Mouse (Mus musculus) G1E (cell line): Measurements from ENCODE around the gene Tomm34. TPM values are rescaled to one million over a fixed set of nuclear protein-coding genes. Genes with fewer than 3 reads are reported as not detected.
A peak's percentile ranks its signal among the peaks of the same experiment; 100 is the strongest.

ENCODE experiments used
- ATAC-seq: 2 replicates; pipeline ENCODE4 v1.8.0; 2016; ENCODE audit warnings: mild to moderate bottlenecking; ENCODE audit not compliant: insufficient number of reproducible peaks, poor library complexity, low FRiP score, severe bottlenecking; ENCODE audit errors: extremely low read depth
- DNase-seq: peaks from one replicate; pipeline ENCODE4 v3.0.0; 2012; ENCODE audit warnings: low spot score
- H3K27me3 ChIP-seq: 2 replicates; pipeline ENCODE4 v1.6.1; 2012; ENCODE audit warnings: mild to moderate bottlenecking, low read length, inconsistent platforms; ENCODE audit not compliant: insufficient read depth
- H3K36me3 ChIP-seq: replicated peaks from 2 replicates; pipeline ENCODE3; 2012; ENCODE audit warnings: mild to moderate bottlenecking, inconsistent platforms
- H3K4me1 ChIP-seq: 2 replicates; pipeline ENCODE4 v1.6.1; 2012; ENCODE audit warnings: low read depth, low read length, inconsistent platforms, mixed read lengths; ENCODE audit not compliant: insufficient read depth
- H3K4me3 ChIP-seq: 2 replicates; pipeline ENCODE4 v1.5.1; 2012; ENCODE audit warnings: low read depth, mild to moderate bottlenecking, inconsistent platforms, low read length, moderate library complexity, mixed read lengths
- H3K9me3 ChIP-seq: replicated peaks from 2 replicates; pipeline ENCODE4 v1.6.1; 2012; ENCODE audit warnings: inconsistent platforms
- CTCF ChIP-seq: IDR thresholded peaks from 2 replicates; pipeline ENCODE4 v1.5.1; 2012; ENCODE audit warnings: low read depth, low read length, inconsistent platforms, mixed read lengths
- GATA1 ChIP-seq: IDR thresholded peaks from 2 replicates; pipeline ENCODE4 v1.6.1; 2012; ENCODE audit warnings: borderline replicate concordance, low read length, inconsistent platforms, mixed read lengths
- GATA2 ChIP-seq: IDR thresholded peaks from 2 replicates; pipeline ENCODE4 v1.6.1; 2012; ENCODE audit warnings: low read depth, low read length, inconsistent platforms, borderline replicate concordance
- POLR2AphosphoS5 ChIP-seq: IDR thresholded peaks from 2 replicates; pipeline ENCODE4 v1.6.1; 2012; ENCODE audit warnings: low read depth, low read length, inconsistent platforms; ENCODE audit not compliant: insufficient replicate concordance
- TAL1 ChIP-seq: conservative IDR thresholded peaks from 2 replicates; pipeline ENCODE4 v1.6.1; 2012; ENCODE audit warnings: low read depth, low read length, inconsistent platforms, mixed read lengths
- polyA plus RNA-seq: library from polyadenylated mRNA; stranded (reverse); fragments of >175 nt; gene quantifications from 2 replicates; pipeline ENCODE4 v1.2.3, GENCODE M21; 2012
- total RNA-seq, 2 experiments: library from RNA; stranded (forward) in 1 of 2; stranded (reverse) in 1 of 2; fragments of 200-1000 nt in 1 of 2; fragments of >200 nt in 1 of 2; fragmentation: Nextera tagmentation in 1 of 2; gene quantifications; 2 replicates each; pipeline ENCODE4 v1.2.3; 2014 to 2017

Tomm34 gene
- total and polyA plus RNA-seq, 3 experiments = 48.2 to 63.0 (median 61.0) TPM

DNA sequence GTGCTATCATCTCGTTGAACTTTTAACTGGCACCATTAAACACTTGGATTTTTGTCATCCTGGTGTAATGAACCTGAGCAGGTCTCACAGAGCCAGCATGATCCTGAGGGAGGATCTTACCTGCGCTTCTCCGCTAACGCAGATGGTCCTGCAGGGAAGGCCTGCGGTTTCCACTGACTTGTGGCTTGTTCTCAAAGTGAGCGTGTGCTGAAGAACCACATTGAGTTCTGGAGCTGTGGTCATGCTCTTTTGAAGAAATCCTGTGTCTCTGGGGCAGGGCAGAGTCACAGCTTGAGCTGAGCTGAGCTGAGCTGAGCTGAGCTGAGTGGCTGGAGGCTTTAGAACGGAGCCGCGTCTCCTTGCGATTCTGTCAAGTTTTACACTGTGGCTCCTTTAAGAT, 10.6 kb upstream of the Tomm34 start:
- DNase-seq = no peak
- peaks cover 47% of the 10 kb centered on the region for H3K4me1 ChIP-seq

GRCm38 (mm10) chr2:164079488-164079887, 8.5 kb upstream of the Tomm34 start:
- no peak for TF ChIP-seq TAL1
- TF ChIP-seq GATA2 = no peak
- TF ChIP-seq CTCF = no peak
- TF ChIP-seq GATA1 = no peak
- no peak for TF ChIP-seq POLR2AphosphoS5
- ATAC-seq (no peak), DNase-seq (no peak)
- H3K4me3 ChIP-seq = no peak overlapping the region
- peaks cover 69% of the 10 kb centered on the region for H3K36me3 ChIP-seq
- no peaks in the 10 kb centered on the region for H3K9me3 ChIP-seq
- peaks cover 55% of the 10 kb centered on the region for H3K4me1 ChIP-seq
- no peaks in the 10 kb centered on the region for H3K27me3 ChIP-seq

More for the DNA sequence above, 10.6 kb upstream of the Tomm34 start:
- no peaks in the 10 kb centered on the region for H3K9me3 ChIP-seq
- TF ChIP-seq GATA1 (no peak), GATA2 (no peak), CTCF (no peak), TAL1 (no peak), POLR2AphosphoS5 (no peak)
- ATAC-seq = no peak
- no peak overlapping the region for H3K4me3 ChIP-seq
- no peaks in the 10 kb centered on the region for H3K27me3 ChIP-seq
- peaks cover 75% of the 10 kb centered on the region for H3K36me3 ChIP-seq

DNA sequence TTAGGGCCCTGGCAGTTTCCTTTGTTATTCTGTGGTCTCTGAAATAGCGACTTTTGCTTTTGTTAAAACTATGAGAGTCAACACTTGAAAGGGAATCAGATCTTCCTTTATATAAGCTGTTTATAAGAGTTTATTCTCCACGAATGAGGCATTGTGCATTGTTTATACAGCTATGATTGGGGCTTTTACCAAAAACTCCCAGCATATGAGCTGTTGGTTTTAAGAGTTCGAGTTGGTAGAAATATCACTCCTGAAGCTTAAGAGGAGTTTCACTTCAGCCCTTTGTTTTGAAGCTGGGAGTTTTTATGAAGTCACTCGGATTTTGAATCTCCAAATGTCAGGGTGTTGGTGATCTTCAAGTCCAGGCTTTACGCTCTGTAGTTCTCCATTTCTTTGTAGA, 6.9 kb upstream of the Tomm34 start:
- Histone ChIP-seq H3K4me1 (peaks cover 43% of the 10 kb centered on the region), H3K9me3 (no peaks in the 10 kb centered on the region), H3K4me3 (no peak overlapping the region), H3K36me3 (peaks cover 55% of the 10 kb centered on the region), H3K27me3 (no peaks in the 10 kb centered on the region)
- TF ChIP-seq POLR2AphosphoS5 = no peak
- no peak for TF ChIP-seq CTCF
- TF ChIP-seq GATA1 = no peak
- no peak for TF ChIP-seq TAL1
- TF ChIP-seq GATA2 = no peak
- no peak for ATAC-seq
- no peak for DNase-seq

DNA sequence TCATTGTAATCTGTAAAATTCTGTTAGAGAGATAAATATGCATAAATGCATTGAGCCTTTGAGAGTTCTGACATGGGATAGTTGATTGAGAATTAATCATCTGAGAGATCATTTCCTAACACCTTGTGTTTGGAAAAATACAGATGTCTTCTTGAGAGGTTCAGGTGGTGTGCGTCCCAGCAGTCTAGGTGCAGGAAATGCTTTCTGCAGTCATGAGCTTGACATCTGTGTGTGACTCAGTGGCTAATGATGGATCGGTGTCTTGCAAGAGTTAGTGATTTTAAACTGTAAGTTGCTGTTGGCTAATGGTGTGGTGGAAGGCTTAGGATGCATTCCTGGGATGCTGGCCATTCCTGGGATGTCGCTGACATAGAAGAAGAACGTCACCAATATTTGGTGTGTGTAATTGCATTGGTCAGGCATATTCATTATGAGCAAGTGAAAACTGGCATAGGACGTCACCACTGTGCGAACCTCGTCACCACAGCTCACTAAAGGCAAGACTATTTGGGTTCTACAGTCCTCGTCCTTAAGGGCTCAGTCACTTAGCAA, 6.0 kb upstream of the Tomm34 start:
- no peak for DNase-seq
- no peaks in the 10 kb centered on the region for H3K9me3 ChIP-seq
- H3K4me3 ChIP-seq = no peak overlapping the region
- peaks cover 44% of the 10 kb centered on the region for H3K4me1 ChIP-seq
- TF ChIP-seq POLR2AphosphoS5 (no peak), TAL1 (no peak), GATA2 (no peak), GATA1 (no peak), CTCF (no peak)
- ATAC-seq = no peak
- no peaks in the 10 kb centered on the region for H3K27me3 ChIP-seq
- peaks cover 48% of the 10 kb centered on the region for H3K36me3 ChIP-seq

DNA sequence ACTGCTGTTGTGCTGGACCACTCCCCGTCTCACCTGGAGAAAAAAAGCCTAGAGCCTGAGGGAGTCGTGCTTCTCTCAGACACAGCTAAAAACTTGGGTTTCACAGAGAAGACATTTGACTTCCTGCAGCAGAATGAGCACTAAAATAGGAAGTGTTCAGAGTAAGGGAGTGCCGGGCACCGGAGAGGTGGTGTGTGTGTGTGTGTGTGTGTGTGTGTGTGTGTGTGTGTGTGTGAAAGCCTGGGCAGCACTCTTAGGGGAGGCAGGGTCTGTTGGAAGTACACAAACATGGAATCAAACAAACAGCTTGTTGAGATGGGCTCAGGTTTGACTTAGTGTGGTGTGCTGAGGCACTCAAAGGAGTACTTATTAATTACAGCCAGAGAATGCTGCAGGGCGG, 4.1 kb upstream of the Tomm34 start:
- no peaks in the 10 kb centered on the region for H3K27me3 ChIP-seq
- no peaks in the 10 kb centered on the region for H3K9me3 ChIP-seq
- ATAC-seq (no peak), DNase-seq (peak; percentile 11)
- H3K4me1 ChIP-seq = peaks cover 45% of the 10 kb centered on the region
- peaks cover 30% of the 10 kb centered on the region for H3K36me3 ChIP-seq
- H3K4me3 ChIP-seq = peak overlapping the region; percentile 84
- TF ChIP-seq TAL1 (no peak), POLR2AphosphoS5 (no peak), CTCF (no peak), GATA2 (no peak)

DNA sequence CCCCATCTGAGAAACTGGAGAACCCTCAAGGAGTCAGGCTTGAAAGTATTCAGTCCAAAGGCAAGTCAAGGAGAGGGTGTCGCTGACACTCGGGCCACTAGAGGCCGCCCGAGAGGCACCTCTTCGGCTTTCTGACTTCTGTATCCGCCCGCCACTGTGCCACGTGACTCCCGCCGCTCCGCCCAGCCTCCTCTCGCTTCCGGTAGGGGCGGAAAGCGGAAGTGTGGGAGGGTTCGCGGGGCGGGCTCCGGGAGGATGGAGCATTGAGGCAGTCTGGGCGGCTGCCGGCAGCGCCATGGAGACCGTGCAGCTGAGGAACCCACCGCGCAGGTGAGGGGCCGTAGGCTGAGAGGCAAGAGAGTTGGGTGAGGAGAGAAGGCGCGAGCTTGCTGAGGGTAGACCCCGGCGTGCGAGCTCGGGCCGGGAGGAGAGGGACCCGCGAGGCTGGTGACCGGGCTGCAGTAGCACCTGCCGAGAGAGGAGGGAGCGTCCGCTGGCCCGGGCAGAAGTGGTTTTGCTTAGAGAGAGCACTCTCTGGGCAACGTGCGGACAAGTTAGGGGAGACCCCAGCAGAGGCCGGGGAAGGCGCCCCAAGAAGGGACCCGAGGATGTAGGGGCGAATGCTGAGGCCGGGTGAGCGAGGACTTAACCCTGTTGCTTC, 3.1 kb upstream of the Tomm34 start:
- H3K27me3 ChIP-seq = no peaks in the 10 kb centered on the region
- TF ChIP-seq GATA2 (no peak), GATA1 (no peak), CTCF (peak; percentile 56; the same call in 1 of the 2 replicates), TAL1 (no peak)
- peaks cover 47% of the 10 kb centered on the region for H3K4me1 ChIP-seq
- DNase-seq (peak; percentile 97), ATAC-seq (peak; percentile 75)
- H3K36me3 ChIP-seq = peaks cover 24% of the 10 kb centered on the region
- H3K4me3 ChIP-seq = peak overlapping the region; percentile 84
- H3K9me3 ChIP-seq = no peaks in the 10 kb centered on the region

GRCm38 (mm10) chr2:164073120-164073519, 2.2 kb upstream of the Tomm34 start:
- Histone ChIP-seq H3K4me3 (no peak overlapping the region), H3K9me3 (no peaks in the 10 kb centered on the region), H3K36me3 (peaks cover 31% of the 10 kb centered on the region), H3K27me3 (no peaks in the 10 kb centered on the region), H3K4me1 (peaks cover 45% of the 10 kb centered on the region)
- TF ChIP-seq POLR2AphosphoS5 = no peak
- no peak for TF ChIP-seq TAL1
- TF ChIP-seq CTCF = no peak
- TF ChIP-seq GATA1 = no peak
- TF ChIP-seq GATA2 = no peak
- ATAC-seq (no peak), DNase-seq (no peak)
